Mouse (Mus musculus) neutrophil, adult 59 days (primary cell): ENCODE measurements around the gene Tex46. TPM values are rescaled to one million over a fixed set of nuclear protein-coding genes. Genes with fewer than 3 reads are reported as not detected.

Experiments
- total RNA-seq, 2 experiments: library from RNA; stranded (reverse); gene quantifications; 1 replicate in 1 of 2; 2 replicates in 1 of 2; pipeline ENCODE4 v1.2.4; 2023

Tex46 gene
- not detected for total RNA-seq

DNA sequence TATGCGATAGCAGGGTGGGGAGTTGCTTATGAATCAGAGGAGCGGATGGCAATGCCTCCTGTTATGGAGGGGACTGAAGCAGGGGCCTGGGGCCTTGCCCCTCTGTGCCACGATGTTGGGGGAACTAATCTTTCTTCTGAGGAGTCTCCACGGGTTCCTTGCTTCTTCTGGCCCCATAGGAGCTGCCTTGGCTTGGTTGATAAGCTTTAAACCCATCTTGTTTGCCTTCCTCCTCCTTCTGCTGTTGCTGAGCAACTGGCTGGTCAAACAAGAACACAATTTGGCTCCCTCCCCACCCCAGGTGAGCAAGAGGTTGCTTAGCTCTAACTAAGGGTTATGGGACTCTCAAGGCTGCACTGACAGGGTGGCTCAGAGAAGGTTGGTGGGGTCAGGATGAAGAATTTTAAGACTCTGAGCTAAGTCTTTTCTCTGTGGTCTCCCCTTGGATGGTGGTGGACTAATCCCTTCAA is at the start of gene Tex46:
Gene Tex46, plus strand, starts transcription at position 51 of the 470 bp plus-strand sequence.

DNA sequence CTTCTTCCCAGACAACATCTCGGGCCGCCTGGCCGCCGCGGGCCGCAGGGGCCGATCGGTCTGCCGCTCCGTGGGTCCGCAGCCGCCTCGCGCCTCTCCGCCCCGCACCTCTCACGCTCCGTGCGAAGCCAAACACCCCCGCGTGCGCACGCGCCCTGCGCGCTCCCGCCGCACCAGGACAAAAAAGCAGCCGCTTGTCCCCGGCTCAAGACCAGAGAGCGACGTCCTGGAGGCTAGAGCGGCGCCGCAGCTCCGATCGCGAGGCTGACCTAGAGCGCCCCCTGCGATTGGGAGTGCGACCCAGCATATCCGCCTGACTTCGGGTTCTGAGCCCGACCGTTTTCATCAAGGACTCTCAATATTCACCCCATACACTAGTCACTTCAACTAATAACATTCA is 7.7 kb upstream of the Tex46 start, which contains the start of gene Kdm1a:
Gene Kdm1a, minus strand, starts transcription at position 156 of the 400 bp plus-strand sequence.

DNA sequence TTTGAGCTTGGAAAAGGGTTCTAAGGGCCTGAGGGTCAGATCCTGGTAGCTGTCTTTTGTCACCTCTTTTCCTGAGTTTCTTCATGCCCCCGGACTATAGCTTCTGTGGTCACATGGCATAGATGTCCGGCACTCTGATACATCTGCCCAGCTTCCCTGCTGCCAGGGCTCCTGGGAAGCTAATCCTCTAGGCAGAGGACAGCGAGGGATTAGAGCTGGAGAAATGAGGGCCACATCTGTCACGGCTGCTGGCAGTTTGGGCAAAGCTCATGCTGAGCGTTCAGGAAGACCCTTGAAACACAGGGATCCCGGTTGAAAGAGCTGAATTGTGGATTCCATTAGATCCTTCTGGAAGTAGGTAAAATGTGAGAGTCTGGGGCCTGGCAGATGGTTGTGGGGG is 12.2 kb downstream of the Tex46 start, which contains the start of gene Lactbl1:
Gene Lactbl1, plus strand, starts transcription at position 234 of the 400 bp plus-strand sequence.

Other genes with a start within 250 kb of the Tex46 start
- gene Htr1d, start 186.9 kb upstream of the Tex46 start, total RNA-seq, result not detected
- not detected for gene 6030445D17Rik, start 148.2 kb upstream of the Tex46 start, total RNA-seq
- 1 to 10 TPM; 1.3 to 4.9 TPM for gene Luzp1, start 140.7 kb upstream of the Tex46 start, total RNA-seq
- 10 to 100 TPM; 27.0 to 29.2 TPM for gene Kdm1a, start 7.7 kb upstream of the Tex46 start, total RNA-seq
- not detected for gene Lactbl1, start 12.2 kb downstream of the Tex46 start, total RNA-seq
- gene Ephb2, start 225.6 kb downstream of the Tex46 start, total RNA-seq, result under 1 TPM in 1 of 2 experiments, not detected in 1; 0.33 TPM